Mouse (Mus musculus): ENCODE data around the gene Npy5r. TPM values are rescaled to one million over a fixed set of nuclear protein-coding genes. Genes with fewer than 3 reads are reported as not detected.

Gene Npy5r
- polyA plus RNA-seq, 1 experiment from 2014 or later: not detected

DNA sequence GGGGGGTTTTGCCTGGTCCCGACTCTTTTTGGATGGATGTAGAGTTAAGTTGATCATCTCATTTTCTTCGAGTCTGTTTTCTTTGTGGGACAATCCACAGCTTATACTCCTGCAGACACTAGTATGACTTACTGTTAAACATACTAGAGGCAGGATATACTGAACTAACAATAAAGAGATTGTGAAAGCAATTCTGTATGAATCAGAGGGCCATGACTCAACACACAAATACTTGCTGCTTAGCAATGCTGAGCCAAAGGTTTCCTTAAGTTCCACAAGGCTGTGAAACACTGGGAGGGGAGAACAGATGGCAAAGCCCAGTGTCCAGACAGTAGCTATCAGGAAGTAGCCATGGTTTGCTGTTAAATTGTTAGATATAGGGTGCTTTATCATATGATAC is 6.7 kb downstream of the Npy5r start:
- H3K4me1 ChIP-seq: no peaks in the 10 kb centered on the region
- H3K4me3 ChIP-seq: no peak overlapping the region
- H3K27ac ChIP-seq: no peak overlapping the region
- no peaks in the 10 kb centered on the region for H3K36me3 ChIP-seq
- H3K9ac ChIP-seq: no peak overlapping the region
- 80% methylated on average over 2 of the region's 2 CpGs for WGBS
- peaks cover 4% of the 10 kb centered on the region; the same call in 1 of the 2 replicates for H3K27me3 ChIP-seq
- ATAC-seq (ENCODE audit: borderline replicate concordance, extremely low read depth, low FRiP score, low TSS enrichment): no peak
- H3K9me3 ChIP-seq: no peaks in the 10 kb centered on the region
- no peak overlapping the region for H3K4me2 ChIP-seq

DNA sequence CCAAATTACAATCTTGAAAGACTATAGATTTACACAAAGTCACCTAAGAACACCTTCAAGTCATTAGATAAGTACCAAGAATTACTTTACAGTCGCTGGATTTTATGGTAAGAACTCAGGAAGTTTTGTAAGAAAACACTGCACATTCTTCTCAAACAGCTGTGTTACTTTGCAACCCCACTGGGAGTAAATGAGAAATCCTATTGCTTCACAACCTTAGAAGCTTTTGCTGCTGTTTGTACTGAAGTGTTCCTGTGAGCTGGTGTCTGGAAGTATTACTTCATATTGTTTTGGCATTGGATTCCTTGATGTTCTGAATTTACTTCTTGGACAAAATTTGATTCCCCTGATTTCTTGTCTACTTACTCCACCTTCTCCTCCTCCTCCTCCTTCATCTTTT is 57.2 kb downstream of the Npy5r start:
- Histone ChIP-seq H3K4me1 (no peaks in the 10 kb centered on the region), H3K36me3 (no peaks in the 10 kb centered on the region), H3K4me2 (no peak overlapping the region), H3K9ac (no peak overlapping the region), H3K9me3 (no peaks in the 10 kb centered on the region), H3K4me3 (no peak overlapping the region), H3K27me3 (no peaks in the 10 kb centered on the region), H3K27ac (no peak overlapping the region)
- no peak for ATAC-seq (ENCODE audit: borderline replicate concordance, extremely low read depth, low FRiP score, low TSS enrichment)
- WGBS: 51% methylated on average over 1 of the region's 1 CpGs

Other genes starting within 250 kb of the Npy5r start
- 10.8 and 11.6 TPM in 2 replicates for gene Tma16, start 201.6 kb downstream of the Npy5r start, polyA plus RNA-seq (2015; fragmentation: Nextera tagmentation; extraction: Ambion mirVana)
- not detected in 2 replicates for gene Tktl2, start 176.4 kb downstream of the Npy5r start, polyA plus RNA-seq (2015; fragmentation: Nextera tagmentation; extraction: Ambion mirVana)
- 0.47 and 0.74 TPM in 2 replicates for gene Npy1r, start 9.1 kb upstream of the Npy5r start, polyA plus RNA-seq (2015; fragmentation: Nextera tagmentation; extraction: Ambion mirVana)
- gene Naf1, start 172.1 kb upstream of the Npy5r start, polyA plus RNA-seq (2015; fragmentation: Nextera tagmentation; extraction: Ambion mirVana): 3.2 and 3.3 TPM in 2 replicates